Mouse (Mus musculus): ENCODE data around the gene Exosc5. TPM values are rescaled to one million over a fixed set of nuclear protein-coding genes. Genes with fewer than 3 reads are reported as not detected.

Exosc5 gene
- 10 to 100 TPM in 16 of 26 experiments, 1 to 10 TPM in 9, under 1 TPM in 1; 0.49 to 33.8 (median 13.9) TPM for total RNA-seq (2018; cell fraction: chromatin; rRNA removed)
- 10 to 100 TPM; 16.3 to 28.0 (median 22.7) TPM for total RNA-seq (2018; cell fraction: cytosol; rRNA removed)
- total RNA-seq (2018; cell fraction: nucleus; rRNA removed), result 10 to 100 TPM in 19 of 26 experiments, 1 to 10 TPM in 7; 3.7 to 49.0 (median 13.1) TPM
- 8.2 to 37.9 TPM (median 20.7 TPM) in 3 replicates for polyA plus RNA-seq (2018)

GRCm38 (mm10) chr7:25658657-25659472, at the start of gene Exosc5, which contains the start of gene Bckdha:
Exosc5 (plus strand) TSS chr7:25659164.
Bckdha (minus strand) TSS chr7:25658981.
- peak within 1 kb of the TSS; percentile 93 for H3K4me3 ChIP-seq (ENCODE audit: inconsistent target)
- peaks cover 76% of the 10 kb centered on the region; the same call in 1 of the 2 replicates for H3K79me2 ChIP-seq (ENCODE audit: inconsistent target)
- peak within 1 kb of the TSS; percentile 97 for H3K27ac ChIP-seq
- H3K36me3 ChIP-seq (ENCODE audit: inconsistent target), result no peaks in the 10 kb centered on the region; the same call in 1 of the 2 replicates
- WGBS (ENCODE audit: missing documents), result 0% methylated on average over 50 of the region's 50 CpGs

- H3K79me2 ChIP-seq (ENCODE audit: inconsistent target), result no peaks in the 10 kb centered on the region
- WGBS (ENCODE audit: missing documents), result 24% methylated on average over 6 of the region's 6 CpGs
- H3K27ac ChIP-seq, result no peak overlapping the region
- no peak overlapping the region for H3K4me3 ChIP-seq (ENCODE audit: inconsistent target)
- H3K36me3 ChIP-seq (ENCODE audit: inconsistent target), result no peaks in the 10 kb centered on the region
Observed at GRCm38 (mm10) chr7:25610056-25610455, 48.9 kb upstream of the Exosc5 start.

GRCm38 (mm10) chr7:25611501-25611900, 47.5 kb upstream of the Exosc5 start:
- WGBS (ENCODE audit: missing documents), result 93% methylated on average over 4 of the region's 7 CpGs
- H3K36me3 ChIP-seq (ENCODE audit: inconsistent target), result no peaks in the 10 kb centered on the region
- H3K27ac ChIP-seq, result no peak overlapping the region

GRCm38 (mm10) chr7:25614086-25614485, 44.9 kb upstream of the Exosc5 start:
- Histone ChIP-seq H3K79me2 (ENCODE audit: inconsistent target) (no peaks in the 10 kb centered on the region), H3K36me3 (ENCODE audit: inconsistent target) (no peaks in the 10 kb centered on the region), H3K4me3 (ENCODE audit: inconsistent target) (no peak overlapping the region), H3K27ac (no peak overlapping the region)
- 89% methylated on average over 5 of the region's 5 CpGs for WGBS (ENCODE audit: missing documents)

More at GRCm38 (mm10) chr7:25611501-25611900, 47.5 kb upstream of the Exosc5 start:
- H3K4me3 ChIP-seq (ENCODE audit: inconsistent target), result no peak overlapping the region
- no peaks in the 10 kb centered on the region for H3K79me2 ChIP-seq (ENCODE audit: inconsistent target)

- no peaks in the 10 kb centered on the region for H3K36me3 ChIP-seq (ENCODE audit: inconsistent target)
- no peaks in the 10 kb centered on the region for H3K79me2 ChIP-seq (ENCODE audit: inconsistent target)
- 90% methylated on average over 21 of the region's 21 CpGs for WGBS (ENCODE audit: missing documents)
- no peak overlapping the region for H3K27ac ChIP-seq
- no peak overlapping the region for H3K4me3 ChIP-seq (ENCODE audit: inconsistent target)
Observed at GRCm38 (mm10) chr7:25614831-25615705, 43.9 kb upstream of the Exosc5 start.

GRCm38 (mm10) chr7:25615706-25616011, 43.3 kb upstream of the Exosc5 start, which contains the start of gene Erich4:
Erich4 (minus strand) TSS chr7:25615892.
- WGBS (ENCODE audit: missing documents), result 90% methylated on average over 5 of the region's 5 CpGs
- Histone ChIP-seq H3K4me3 (ENCODE audit: inconsistent target) (no peak within 1 kb of the TSS), H3K36me3 (ENCODE audit: inconsistent target) (no peaks in the 10 kb centered on the region), H3K79me2 (ENCODE audit: inconsistent target) (no peaks in the 10 kb centered on the region), H3K27ac (no peak within 1 kb of the TSS)

- Histone ChIP-seq H3K4me3 (ENCODE audit: inconsistent target) (no peak overlapping the region), H3K79me2 (ENCODE audit: inconsistent target) (no peaks in the 10 kb centered on the region), H3K36me3 (ENCODE audit: inconsistent target) (no peaks in the 10 kb centered on the region; the same call in 1 of the 2 replicates), H3K27ac (no peak overlapping the region)
- WGBS (ENCODE audit: missing documents), result 95% methylated on average over 10 of the region's 10 CpGs
Observed at GRCm38 (mm10) chr7:25617376-25618160, 41.4 kb upstream of the Exosc5 start.

- Histone ChIP-seq H3K27ac (peak within 1 kb of the TSS; percentile 51), H3K79me2 (ENCODE audit: inconsistent target) (no peaks in the 10 kb centered on the region), H3K4me3 (ENCODE audit: inconsistent target) (peak within 1 kb of the TSS; percentile 95), H3K36me3 (ENCODE audit: inconsistent target) (peaks cover 3% of the 10 kb centered on the region; the same call in 1 of the 2 replicates)
- WGBS (ENCODE audit: missing documents), result 1% methylated on average over 51 of the region's 53 CpGs
Observed at GRCm38 (mm10) chr7:25618865-25619721, 39.9 kb upstream of the Exosc5 start, which contains the start of gene Dmac2. Dmac2 (plus strand) TSS chr7:25619414.

GRCm38 (mm10) chr7:25619722-25619991, 39.3 kb upstream of the Exosc5 start:
- Histone ChIP-seq H3K27ac (peak overlapping the region; percentile 51), H3K4me3 (ENCODE audit: inconsistent target) (peak overlapping the region; percentile 95), H3K79me2 (ENCODE audit: inconsistent target) (no peaks in the 10 kb centered on the region), H3K36me3 (ENCODE audit: inconsistent target) (peaks cover 3% of the 10 kb centered on the region; the same call in 1 of the 2 replicates)
- 25% methylated on average over 5 of the region's 5 CpGs for WGBS (ENCODE audit: missing documents)

- H3K79me2 ChIP-seq (ENCODE audit: inconsistent target), result no peaks in the 10 kb centered on the region
- WGBS (ENCODE audit: missing documents), result 94% methylated on average over 5 of the region's 5 CpGs
- peaks cover 3% of the 10 kb centered on the region; the same call in 1 of the 2 replicates for H3K36me3 ChIP-seq (ENCODE audit: inconsistent target)
- no peak overlapping the region for H3K27ac ChIP-seq
- peak overlapping the region; percentile 95; the same call in 1 of the 2 replicates for H3K4me3 ChIP-seq (ENCODE audit: inconsistent target)
Observed at GRCm38 (mm10) chr7:25620101-25620500, 38.9 kb upstream of the Exosc5 start.

- 92% methylated on average over 9 of the region's 11 CpGs for WGBS (ENCODE audit: missing documents)
- Histone ChIP-seq H3K36me3 (ENCODE audit: inconsistent target) (peaks cover 3% of the 10 kb centered on the region; the same call in 1 of the 2 replicates), H3K27ac (no peak overlapping the region), H3K4me3 (ENCODE audit: inconsistent target) (no peak overlapping the region), H3K79me2 (ENCODE audit: inconsistent target) (no peaks in the 10 kb centered on the region)
Observed at GRCm38 (mm10) chr7:25620751-25621150, 38.2 kb upstream of the Exosc5 start.

GRCm38 (mm10) chr7:25623857-25624370, 35.0 kb upstream of the Exosc5 start:
- Histone ChIP-seq H3K4me3 (ENCODE audit: inconsistent target) (no peak overlapping the region), H3K79me2 (ENCODE audit: inconsistent target) (peaks cover 15% of the 10 kb centered on the region), H3K27ac (no peak overlapping the region), H3K36me3 (ENCODE audit: inconsistent target) (peaks cover 3% of the 10 kb centered on the region; the same call in 1 of the 2 replicates)
- WGBS (ENCODE audit: missing documents), result 94% methylated on average over 11 of the region's 11 CpGs

GRCm38 (mm10) chr7:25624851-25625250, 34.1 kb upstream of the Exosc5 start:
- WGBS (ENCODE audit: missing documents), result 86% methylated on average over 5 of the region's 5 CpGs
- Histone ChIP-seq H3K36me3 (ENCODE audit: inconsistent target) (peaks cover 3% of the 10 kb centered on the region; the same call in 1 of the 2 replicates), H3K4me3 (ENCODE audit: inconsistent target) (no peak overlapping the region), H3K27ac (no peak overlapping the region), H3K79me2 (ENCODE audit: inconsistent target) (peaks cover 24% of the 10 kb centered on the region)

All from macrophage (primary cell).